Mouse (Mus musculus): ENCODE results near the gene Cspg4. TPM values are rescaled to one million over a fixed set of nuclear protein-coding genes. Genes with fewer than 3 reads are reported as not detected.
"Not testable (repeated sequence)": the region's sequence is repeated elsewhere in the genome, so short reads cannot be mapped to it uniquely, and the experiment has no call there.

Gene Cspg4
- polyA plus RNA-seq, 1 experiment: 58.3 TPM

DNA sequence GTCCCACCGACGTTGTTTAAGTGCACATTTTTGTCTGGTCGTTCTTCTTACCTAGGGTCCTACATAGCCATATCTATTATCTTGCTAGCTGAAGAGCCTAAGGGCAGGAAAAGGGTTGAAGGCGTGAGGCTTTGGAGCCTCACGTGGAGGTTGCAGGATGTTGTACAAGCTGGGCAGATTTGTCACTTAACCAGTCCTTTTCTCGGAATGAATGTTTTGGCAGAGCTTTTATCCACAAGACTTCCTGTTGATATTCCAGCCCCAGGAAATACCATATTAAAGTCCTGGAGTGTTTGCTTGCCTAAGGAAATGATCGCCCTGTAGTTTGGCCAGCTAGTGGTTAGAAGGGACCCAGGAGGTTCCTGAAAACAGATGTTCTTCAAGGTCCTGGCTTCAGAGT is 73.5 kb downstream of the Cspg4 start:
- Histone ChIP-seq H3K4me3 (peak overlapping the region; percentile 93), H3K27me3 (ENCODE audit: control insufficient read depth, insufficient read depth, insufficient read length) (no peaks in the 10 kb centered on the region), H3K36me3 (ENCODE audit: control insufficient read depth, insufficient read depth) (peaks cover 4% of the 10 kb centered on the region), H3ac (ENCODE audit: control insufficient read depth, insufficient read length) (peak overlapping the region; percentile 77), H3K79me2 (ENCODE audit: control insufficient read depth, insufficient read depth) (peaks cover 30% of the 10 kb centered on the region), H3K4me2 (ENCODE audit: low read depth) (peak overlapping the region; percentile 77)
- TF ChIP-seq REST (IDR thresholded peaks at IDR 0.05; ENCODE audit: insufficient read depth, insufficient read length) (no peak), MYOD1 (IDR thresholded peaks at IDR 0.05; ENCODE audit: control insufficient read depth in 1 of 3, insufficient read length in 2 of 3, low read depth in 2 of 3) (no peak), E2F4 (IDR thresholded peaks at IDR 0.05; ENCODE audit: insufficient read depth) (no peak), TCF3 (IDR thresholded peaks at IDR 0.05; ENCODE audit: insufficient read length, low read depth) (no peak), POLR2A (IDR thresholded peaks at IDR 0.05; ENCODE audit: insufficient read length, low read depth) (no peak), MYOG (IDR thresholded peaks at IDR 0.05; ENCODE audit: control insufficient read depth in 1 of 3, insufficient read depth in 1 of 3, insufficient read length in 2 of 3, low read depth in 2 of 3) (no peak), TCF12 (IDR thresholded peaks at IDR 0.05; ENCODE audit: insufficient read depth, poor library complexity, severe bottlenecking) (no peak), MAX (IDR thresholded peaks at IDR 0.05; ENCODE audit: low read depth) (no peak), USF1 (IDR thresholded peaks at IDR 0.05; ENCODE audit: low read depth) (no peak)

GRCm38 (mm10) chr9:56947481-56947880 is 82.6 kb downstream of the Cspg4 start:
- not testable (repeated sequence) for H3ac ChIP-seq (ENCODE audit: control insufficient read depth, insufficient read length); H3K4me2 ChIP-seq (ENCODE audit: low read depth); H3K79me2 ChIP-seq (ENCODE audit: control insufficient read depth, insufficient read depth); H3K27me3 ChIP-seq (ENCODE audit: control insufficient read depth, insufficient read depth, insufficient read length); H3K36me3 ChIP-seq (ENCODE audit: control insufficient read depth, insufficient read depth); H3K4me3 ChIP-seq

GRCm38 (mm10) chr9:56948699-56949098 is 83.9 kb downstream of the Cspg4 start:
- not testable (repeated sequence) for H3K79me2 ChIP-seq (ENCODE audit: control insufficient read depth, insufficient read depth); H3K36me3 ChIP-seq (ENCODE audit: control insufficient read depth, insufficient read depth); H3K4me3 ChIP-seq; H3K4me2 ChIP-seq (ENCODE audit: low read depth); H3K27me3 ChIP-seq (ENCODE audit: control insufficient read depth, insufficient read depth, insufficient read length); H3ac ChIP-seq (ENCODE audit: control insufficient read depth, insufficient read length)

Other genes with a start within 250 kb of the Cspg4 start
- 1.2 TPM for gene Lingo1, start 68.6 kb upstream of the Cspg4 start, polyA plus RNA-seq (2012; fragmentation: generic; extraction: Trizol)
- 0.85 TPM for gene Odf3l1, start 354 bp upstream of the Cspg4 start, polyA plus RNA-seq (2012; fragmentation: generic; extraction: Trizol)
- gene Snx33, start 63.3 kb downstream of the Cspg4 start, polyA plus RNA-seq (2012; fragmentation: generic; extraction: Trizol): 9.4 TPM
- 142 TPM for gene Imp3, start 72.4 kb downstream of the Cspg4 start, polyA plus RNA-seq (2012; fragmentation: generic; extraction: Trizol)
- gene Snupn, start 85.8 kb downstream of the Cspg4 start, polyA plus RNA-seq (2012; fragmentation: generic; extraction: Trizol): 12.8 TPM
- 16.1 TPM for gene Ptpn9, start 129.9 kb downstream of the Cspg4 start, polyA plus RNA-seq (2012; fragmentation: generic; extraction: Trizol)
- gene Sin3a, start 207.0 kb downstream of the Cspg4 start, polyA plus RNA-seq (2012; fragmentation: generic; extraction: Trizol): 13.3 TPM